Mouse (Mus musculus): ENCODE data around the gene Pdp2. TPM values are rescaled to one million over a fixed set of nuclear protein-coding genes. Genes with fewer than 3 reads are reported as not detected.

Pdp2 gene
- polyA plus RNA-seq, 1 experiment from 2014 or later = 10.0 TPM

- DNase-seq (no peak), ATAC-seq (no peak)
- TF ChIP-seq EP300 (IDR thresholded peaks at IDR 0.05; ENCODE audit: low read depth) (no peak), CTCF (IDR thresholded peaks at IDR 0.05; ENCODE audit: low read depth) (no peak)
- no peaks in the 10 kb centered on the region for H3K4me1 ChIP-seq (ENCODE audit: insufficient read depth)
- H3K27ac ChIP-seq (ENCODE audit: low read depth) = no peak overlapping the region
- no peaks in the 10 kb centered on the region for H3K36me3 ChIP-seq (replicated peaks; ENCODE audit: insufficient read depth, low read length)
- H3K4me2 ChIP-seq (ENCODE audit: low read depth, low read length) = no peak overlapping the region
- H3K9ac ChIP-seq (replicated peaks) = no peak overlapping the region
- no peaks in the 10 kb centered on the region for H3K9me3 ChIP-seq (ENCODE audit: low read length)
- no peak overlapping the region for H3K4me3 ChIP-seq (ENCODE audit: low read depth, low read length)
- 67% methylated on average over 5 of the region's 5 CpGs for WGBS (ENCODE audit: insufficient replicate concordance)
- no peaks in the 10 kb centered on the region for H3K27me3 ChIP-seq (ENCODE audit: insufficient read depth, low read length)
Observed at GRCm38 (mm10) chr8:104620765-104621164, 29.5 kb downstream of the Pdp2 start.

DNA sequence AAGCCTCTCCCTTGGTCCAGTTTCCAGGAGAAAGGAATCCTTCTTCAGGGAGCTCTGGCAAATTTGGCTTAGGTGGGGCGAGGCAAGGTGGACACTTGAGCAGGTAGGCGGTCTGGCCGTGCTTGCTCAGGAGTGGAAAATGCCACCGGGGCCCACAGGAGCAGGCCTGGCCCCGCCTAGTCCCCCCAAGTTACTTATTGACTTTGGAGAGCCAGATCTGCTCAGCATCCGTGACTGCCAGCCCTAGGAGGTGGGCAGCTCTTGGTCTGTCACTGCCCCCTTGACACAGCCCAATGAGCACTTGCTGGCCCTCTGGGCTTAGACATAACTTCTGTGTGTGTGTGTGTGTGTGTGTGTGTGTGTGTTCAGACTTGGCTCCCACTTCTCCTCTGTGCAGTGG lies 32.9 kb downstream of the Pdp2 start, which contains the start of gene Cdh16:
TSS of gene Cdh16 (minus strand) at position 236 of the 400 bp plus-strand sequence.
- no peak within 1 kb of the TSS for H3K27ac ChIP-seq (ENCODE audit: low read depth)
- 58% methylated on average over 6 of the region's 6 CpGs for WGBS (ENCODE audit: insufficient replicate concordance)
- no peaks in the 10 kb centered on the region for H3K36me3 ChIP-seq (replicated peaks; ENCODE audit: insufficient read depth, low read length)
- no peak within 1 kb of the TSS for H3K4me2 ChIP-seq (ENCODE audit: low read depth, low read length)
- no peak for TF ChIP-seq EP300 (IDR thresholded peaks at IDR 0.05; ENCODE audit: low read depth)
- no peak for TF ChIP-seq CTCF (IDR thresholded peaks at IDR 0.05; ENCODE audit: low read depth)
- H3K9me3 ChIP-seq (ENCODE audit: low read length) = no peaks in the 10 kb centered on the region
- ATAC-seq (no peak), DNase-seq (no peak)
- H3K4me3 ChIP-seq (ENCODE audit: low read depth, low read length) = no peak within 1 kb of the TSS
- H3K9ac ChIP-seq (replicated peaks) = no peak within 1 kb of the TSS
- no peaks in the 10 kb centered on the region for H3K27me3 ChIP-seq (ENCODE audit: insufficient read depth, low read length)
- H3K4me1 ChIP-seq (ENCODE audit: insufficient read depth) = no peaks in the 10 kb centered on the region

GRCm38 (mm10) chr8:104627065-104627740 lies 36.0 kb downstream of the Pdp2 start:
- H3K36me3 ChIP-seq (replicated peaks; ENCODE audit: insufficient read depth, low read length) = no peaks in the 10 kb centered on the region
- no peak overlapping the region for H3K4me2 ChIP-seq (ENCODE audit: low read depth, low read length)
- H3K9ac ChIP-seq (replicated peaks) = no peak overlapping the region
- no peak for DNase-seq
- ATAC-seq = no peak
- peaks cover 4% of the 10 kb centered on the region for H3K4me1 ChIP-seq (ENCODE audit: insufficient read depth)
- H3K27me3 ChIP-seq (ENCODE audit: insufficient read depth, low read length) = peaks cover 17% of the 10 kb centered on the region
- no peak overlapping the region for H3K27ac ChIP-seq (ENCODE audit: low read depth)
- no peaks in the 10 kb centered on the region for H3K9me3 ChIP-seq (ENCODE audit: low read length)
- no peak for TF ChIP-seq EP300 (IDR thresholded peaks at IDR 0.05; ENCODE audit: low read depth)
- TF ChIP-seq CTCF (IDR thresholded peaks at IDR 0.05; ENCODE audit: low read depth) = no peak
- no peak overlapping the region for H3K4me3 ChIP-seq (ENCODE audit: low read depth, low read length)
- 59% methylated on average over 3 of the region's 4 CpGs for WGBS (ENCODE audit: insufficient replicate concordance)

GRCm38 (mm10) chr8:104628402-104628801 lies 37.2 kb downstream of the Pdp2 start:
- ATAC-seq (no peak), DNase-seq (no peak)
- Histone ChIP-seq H3K27ac (ENCODE audit: low read depth) (no peak overlapping the region), H3K4me3 (ENCODE audit: low read depth, low read length) (no peak overlapping the region), H3K9ac (replicated peaks) (no peak overlapping the region), H3K27me3 (ENCODE audit: insufficient read depth, low read length) (peaks cover 17% of the 10 kb centered on the region), H3K9me3 (ENCODE audit: low read length) (no peaks in the 10 kb centered on the region), H3K4me1 (ENCODE audit: insufficient read depth) (peaks cover 4% of the 10 kb centered on the region), H3K36me3 (replicated peaks; ENCODE audit: insufficient read depth, low read length) (no peaks in the 10 kb centered on the region), H3K4me2 (ENCODE audit: low read depth, low read length) (no peak overlapping the region)
- TF ChIP-seq EP300 (IDR thresholded peaks at IDR 0.05; ENCODE audit: low read depth) (no peak), CTCF (IDR thresholded peaks at IDR 0.05; ENCODE audit: low read depth) (no peak)
- 88% methylated on average over 21 of the region's 21 CpGs for WGBS (ENCODE audit: insufficient replicate concordance)

GRCm38 (mm10) chr8:104629306-104630110 lies 38.3 kb downstream of the Pdp2 start:
- H3K27me3 ChIP-seq (ENCODE audit: insufficient read depth, low read length) = peaks cover 17% of the 10 kb centered on the region
- ATAC-seq (no peak), DNase-seq (no peak)
- no peak overlapping the region for H3K27ac ChIP-seq (ENCODE audit: low read depth)
- H3K4me2 ChIP-seq (ENCODE audit: low read depth, low read length) = 0 out of 2 replicates have a peak overlapping the region, but pooled peaks have one; percentile 42
- no peak overlapping the region for H3K4me3 ChIP-seq (ENCODE audit: low read depth, low read length)
- no peaks in the 10 kb centered on the region for H3K9me3 ChIP-seq (ENCODE audit: low read length)
- H3K4me1 ChIP-seq (ENCODE audit: insufficient read depth) = peaks cover 4% of the 10 kb centered on the region
- H3K36me3 ChIP-seq (replicated peaks; ENCODE audit: insufficient read depth, low read length) = no peaks in the 10 kb centered on the region
- TF ChIP-seq EP300 (IDR thresholded peaks at IDR 0.05; ENCODE audit: low read depth) (no peak), CTCF (IDR thresholded peaks at IDR 0.05; ENCODE audit: low read depth) (no peak)
- H3K9ac ChIP-seq (replicated peaks) = no peak overlapping the region
- 64% methylated on average over 22 of the region's 22 CpGs for WGBS (ENCODE audit: insufficient replicate concordance)

DNA sequence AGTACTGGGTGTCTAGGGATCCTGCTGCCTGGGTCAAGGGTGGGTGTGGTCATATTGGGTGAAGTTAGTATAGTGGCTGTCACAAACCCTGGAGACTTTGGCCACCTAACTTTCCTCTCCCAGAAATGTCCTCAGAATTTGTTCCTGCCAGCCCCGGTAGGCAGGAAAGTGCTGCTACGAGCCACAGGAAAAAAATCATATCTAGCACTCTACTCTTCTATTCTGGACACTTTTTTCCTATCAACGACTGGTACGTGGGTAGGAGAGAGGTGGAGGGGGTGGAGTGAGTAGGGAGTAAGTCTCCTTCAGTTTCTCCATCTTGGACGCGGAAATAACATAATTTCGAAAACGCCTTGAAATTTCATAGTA lies 38.8 kb downstream of the Pdp2 start:
- no peak for TF ChIP-seq CTCF (IDR thresholded peaks at IDR 0.05; ENCODE audit: low read depth)
- no peak for TF ChIP-seq EP300 (IDR thresholded peaks at IDR 0.05; ENCODE audit: low read depth)
- H3K4me2 ChIP-seq (ENCODE audit: low read depth, low read length) = peak overlapping the region; percentile 42
- peak overlapping the region; percentile 15; the same call in 1 of the 2 replicates for H3K4me3 ChIP-seq (ENCODE audit: low read depth, low read length)
- WGBS (ENCODE audit: insufficient replicate concordance) = 38% methylated on average over 8 of the region's 8 CpGs
- ATAC-seq = no peak
- no peaks in the 10 kb centered on the region for H3K9me3 ChIP-seq (ENCODE audit: low read length)
- H3K27me3 ChIP-seq (ENCODE audit: insufficient read depth, low read length) = peaks cover 17% of the 10 kb centered on the region
- H3K27ac ChIP-seq (ENCODE audit: low read depth) = no peak overlapping the region
- no peak for DNase-seq
- H3K9ac ChIP-seq (replicated peaks) = no peak overlapping the region
- H3K36me3 ChIP-seq (replicated peaks; ENCODE audit: insufficient read depth, low read length) = no peaks in the 10 kb centered on the region
- H3K4me1 ChIP-seq (ENCODE audit: insufficient read depth) = peaks cover 4% of the 10 kb centered on the region

Measured in liver, postnatal 0 days (tissue).